Mouse (Mus musculus): ENCODE measurements at regions not wholly inside any gene's neighbourhood (a gene's known extent, or its start where the extent isn't known, plus 50 kb on each side); places are given as distances from the start of the nearest gene placed in this dataset.

DNA sequence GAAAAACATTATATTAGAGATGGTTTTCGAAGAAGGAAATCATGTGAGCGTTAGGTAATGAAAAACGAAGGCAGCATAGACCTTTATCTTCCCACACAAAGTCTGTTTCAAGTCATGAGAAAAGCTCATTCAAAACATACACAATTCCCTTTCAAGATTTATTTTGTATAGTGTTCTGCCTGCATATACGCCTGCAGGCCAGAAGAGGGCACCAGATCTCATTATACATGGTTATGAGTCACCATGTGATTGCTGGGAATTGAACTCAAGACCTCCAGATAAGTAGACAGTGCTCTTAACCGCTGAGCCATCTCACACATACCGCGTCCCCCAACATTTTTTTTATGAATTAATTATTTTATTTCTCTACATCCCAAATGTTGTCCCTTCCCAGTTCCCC, 578.3 kb upstream of the Ccdc54 start:
- no peak for ATAC-seq (ENCODE audit: low read depth)
- H3K4me3 ChIP-seq (ENCODE audit: low read depth, low read length): no peak overlapping the region
- WGBS (ENCODE audit: insufficient replicate concordance): 55% methylated on average over 7 of the region's 7 CpGs

DNA sequence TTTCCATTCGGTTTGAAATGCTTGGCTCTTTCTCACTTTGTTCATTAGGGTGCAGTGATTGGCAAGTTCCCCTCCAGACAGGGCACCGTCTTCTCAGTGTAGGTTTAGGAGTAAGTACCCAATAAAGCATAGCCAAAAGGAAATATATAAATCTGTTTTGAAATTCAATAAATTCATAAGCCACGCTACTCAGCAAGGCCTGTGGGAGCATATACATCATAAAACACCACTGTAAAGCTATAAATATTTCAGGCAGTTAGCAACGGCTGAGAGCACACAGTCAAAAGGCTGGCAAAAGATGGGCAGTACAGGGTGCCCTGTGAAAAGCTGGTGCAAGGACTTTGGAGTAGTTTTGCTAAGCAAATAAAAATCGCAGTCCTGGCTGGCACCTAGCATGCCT, 569.8 kb upstream of the Ccdc54 start:
- Histone ChIP-seq H3K4me1 (ENCODE audit: control insufficient read depth, low read depth, low read length) (no peaks in the 10 kb centered on the region), H3K9ac (ENCODE audit: low read depth, low read length) (no peak overlapping the region), H3K36me3 (ENCODE audit: control insufficient read depth, insufficient read depth) (no peaks in the 10 kb centered on the region), H3K27me3 (ENCODE audit: control insufficient read depth, insufficient read depth, low read depth, low read length) (no peaks in the 10 kb centered on the region), H3K9me3 (replicated peaks; ENCODE audit: control insufficient read depth, low read length) (no peaks in the 10 kb centered on the region), H3K27ac (ENCODE audit: low read length) (no peak overlapping the region), H3K4me2 (ENCODE audit: low read depth, low read length) (no peak overlapping the region), H3K4me3 (ENCODE audit: low read depth, low read length) (no peak overlapping the region)
- no peak for ATAC-seq (ENCODE audit: low read depth)
- 58% methylated on average over 5 of the region's 5 CpGs for WGBS (ENCODE audit: insufficient replicate concordance)

More for the DNA sequence above, 578.3 kb upstream of the Ccdc54 start:
- Histone ChIP-seq H3K4me2 (ENCODE audit: low read depth, low read length) (no peak overlapping the region), H3K27ac (ENCODE audit: low read length) (no peak overlapping the region), H3K9me3 (replicated peaks; ENCODE audit: control insufficient read depth, low read length) (no peaks in the 10 kb centered on the region), H3K9ac (ENCODE audit: low read depth, low read length) (no peak overlapping the region), H3K36me3 (ENCODE audit: control insufficient read depth, insufficient read depth) (no peaks in the 10 kb centered on the region), H3K4me1 (ENCODE audit: control insufficient read depth, low read depth, low read length) (no peaks in the 10 kb centered on the region), H3K27me3 (ENCODE audit: control insufficient read depth, insufficient read depth, low read depth, low read length) (no peaks in the 10 kb centered on the region)

DNA sequence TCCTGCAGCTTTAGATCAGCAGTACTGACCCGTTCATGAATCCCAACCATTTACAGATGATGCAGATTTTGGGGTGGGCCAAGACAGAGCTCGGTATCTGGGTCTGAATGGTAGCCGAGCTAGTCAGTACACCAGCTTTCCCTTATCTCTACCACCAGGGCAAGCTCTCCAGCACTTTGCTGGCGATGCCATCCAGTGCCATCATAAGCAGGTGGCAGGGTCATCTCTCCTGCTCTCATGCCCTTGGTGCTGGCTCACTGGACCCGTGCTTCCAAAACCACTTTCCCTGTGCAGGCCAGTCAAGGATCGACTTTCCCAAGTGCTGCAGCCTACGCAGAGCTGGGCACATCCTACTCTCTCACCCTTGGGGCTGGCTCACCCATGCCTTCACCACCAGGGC, 547.6 kb upstream of the Ccdc54 start:
- ATAC-seq (ENCODE audit: low read depth): no peak
- WGBS (ENCODE audit: insufficient replicate concordance): 64% methylated on average over 7 of the region's 7 CpGs
- no peak overlapping the region for H3K4me3 ChIP-seq (ENCODE audit: low read depth, low read length)

GRCm38 (mm10) chr16:51119835-51120234, 528.9 kb upstream of the Ccdc54 start:
- 39% methylated on average over 1 of the region's 1 CpGs for WGBS (ENCODE audit: insufficient replicate concordance)
- Histone ChIP-seq H3K4me2 (ENCODE audit: low read depth, low read length) (no peak overlapping the region), H3K4me1 (ENCODE audit: control insufficient read depth, low read depth, low read length) (no peaks in the 10 kb centered on the region), H3K9me3 (replicated peaks; ENCODE audit: control insufficient read depth, low read length) (no peaks in the 10 kb centered on the region), H3K27me3 (ENCODE audit: control insufficient read depth, insufficient read depth, low read depth, low read length) (no peaks in the 10 kb centered on the region), H3K27ac (ENCODE audit: low read length) (no peak overlapping the region), H3K36me3 (ENCODE audit: control insufficient read depth, insufficient read depth) (no peaks in the 10 kb centered on the region), H3K4me3 (ENCODE audit: low read depth, low read length) (no peak overlapping the region), H3K9ac (ENCODE audit: low read depth, low read length) (no peak overlapping the region)
- ATAC-seq (ENCODE audit: low read depth): no peak

More for the DNA sequence above, 547.6 kb upstream of the Ccdc54 start:
- H3K9me3 ChIP-seq (replicated peaks; ENCODE audit: control insufficient read depth, low read length): no peaks in the 10 kb centered on the region
- no peaks in the 10 kb centered on the region for H3K27me3 ChIP-seq (ENCODE audit: control insufficient read depth, insufficient read depth, low read depth, low read length)
- no peaks in the 10 kb centered on the region for H3K36me3 ChIP-seq (ENCODE audit: control insufficient read depth, insufficient read depth)
- no peak overlapping the region for H3K27ac ChIP-seq (ENCODE audit: low read length)
- no peaks in the 10 kb centered on the region for H3K4me1 ChIP-seq (ENCODE audit: control insufficient read depth, low read depth, low read length)
- no peak overlapping the region for H3K4me2 ChIP-seq (ENCODE audit: low read depth, low read length)
- no peak overlapping the region for H3K9ac ChIP-seq (ENCODE audit: low read depth, low read length)

DNA sequence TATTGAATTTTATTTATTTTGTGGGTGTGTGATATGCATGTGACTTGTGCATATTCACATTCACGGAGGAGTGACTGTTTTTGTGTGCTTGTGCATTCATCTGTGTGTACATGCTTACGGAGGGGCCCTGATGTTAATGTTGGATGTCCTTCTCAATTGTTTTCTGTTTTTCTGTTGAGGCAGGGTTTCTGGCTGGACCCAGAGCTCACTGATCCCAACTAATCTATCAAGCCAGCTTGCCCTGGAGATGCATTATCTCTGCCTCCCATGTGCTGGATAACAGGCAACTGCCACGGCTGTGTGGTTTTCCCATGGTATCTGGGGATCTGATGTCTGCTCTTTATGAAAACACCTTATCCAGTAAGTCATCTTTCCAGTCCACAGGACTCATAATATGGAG, 527.4 kb upstream of the Ccdc54 start:
- Histone ChIP-seq H3K9me3 (replicated peaks; ENCODE audit: control insufficient read depth, low read length) (no peaks in the 10 kb centered on the region), H3K4me1 (ENCODE audit: control insufficient read depth, low read depth, low read length) (no peaks in the 10 kb centered on the region), H3K4me2 (ENCODE audit: low read depth, low read length) (no peak overlapping the region), H3K9ac (ENCODE audit: low read depth, low read length) (no peak overlapping the region), H3K27me3 (ENCODE audit: control insufficient read depth, insufficient read depth, low read depth, low read length) (no peaks in the 10 kb centered on the region), H3K36me3 (ENCODE audit: control insufficient read depth, insufficient read depth) (no peaks in the 10 kb centered on the region), H3K27ac (ENCODE audit: low read length) (no peak overlapping the region), H3K4me3 (ENCODE audit: low read depth, low read length) (no peak overlapping the region)
- ATAC-seq (ENCODE audit: low read depth): peak; percentile 68
- WGBS (ENCODE audit: insufficient replicate concordance): 27% methylated on average over 3 of the region's 3 CpGs

GRCm38 (mm10) chr16:51117836-51118235, 526.9 kb upstream of the Ccdc54 start:
- no peak overlapping the region for H3K4me2 ChIP-seq (ENCODE audit: low read depth, low read length)

DNA sequence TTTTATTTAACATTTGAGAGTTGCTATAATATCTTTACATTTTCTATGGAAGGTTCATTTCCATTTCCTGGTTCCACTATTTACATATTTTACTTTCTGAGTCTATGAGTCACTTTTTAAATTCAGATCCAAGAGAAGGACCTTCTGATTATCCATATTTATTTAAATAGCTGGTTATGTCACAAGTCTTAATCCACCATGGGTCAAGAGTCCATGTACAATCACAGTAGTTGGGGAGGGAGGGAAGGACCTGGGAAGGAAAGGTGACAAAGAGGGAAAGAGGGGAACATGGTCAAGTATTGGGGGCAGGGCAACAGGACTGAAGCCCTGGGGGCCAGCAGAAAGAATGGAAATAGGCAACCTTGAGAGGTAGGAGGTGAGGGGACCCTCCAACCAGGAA, 518.9 kb upstream of the Ccdc54 start:
- ATAC-seq (ENCODE audit: low read depth): no peak
- H3K4me1 ChIP-seq (ENCODE audit: control insufficient read depth, low read depth, low read length): no peaks in the 10 kb centered on the region
- no peak overlapping the region for H3K27ac ChIP-seq (ENCODE audit: low read length)
- H3K4me2 ChIP-seq (ENCODE audit: low read depth, low read length): no peak overlapping the region
- no peaks in the 10 kb centered on the region for H3K9me3 ChIP-seq (replicated peaks; ENCODE audit: control insufficient read depth, low read length)
- no peaks in the 10 kb centered on the region for H3K27me3 ChIP-seq (ENCODE audit: control insufficient read depth, insufficient read depth, low read depth, low read length)
- no peak overlapping the region for H3K4me3 ChIP-seq (ENCODE audit: low read depth, low read length)
- no peaks in the 10 kb centered on the region for H3K36me3 ChIP-seq (ENCODE audit: control insufficient read depth, insufficient read depth)
- no peak overlapping the region for H3K9ac ChIP-seq (ENCODE audit: low read depth, low read length)

More at GRCm38 (mm10) chr16:51117836-51118235, 526.9 kb upstream of the Ccdc54 start:
- no peaks in the 10 kb centered on the region for H3K36me3 ChIP-seq (ENCODE audit: control insufficient read depth, insufficient read depth)
- no peak overlapping the region for H3K27ac ChIP-seq (ENCODE audit: low read length)
- H3K9ac ChIP-seq (ENCODE audit: low read depth, low read length): no peak overlapping the region
- H3K4me3 ChIP-seq (ENCODE audit: low read depth, low read length): no peak overlapping the region
- H3K9me3 ChIP-seq (replicated peaks; ENCODE audit: control insufficient read depth, low read length): no peaks in the 10 kb centered on the region
- WGBS (ENCODE audit: insufficient replicate concordance): 28% methylated on average over 5 of the region's 5 CpGs
- H3K27me3 ChIP-seq (ENCODE audit: control insufficient read depth, insufficient read depth, low read depth, low read length): no peaks in the 10 kb centered on the region
- H3K4me1 ChIP-seq (ENCODE audit: control insufficient read depth, low read depth, low read length): no peaks in the 10 kb centered on the region
- no peak for ATAC-seq (ENCODE audit: low read depth)

DNA sequence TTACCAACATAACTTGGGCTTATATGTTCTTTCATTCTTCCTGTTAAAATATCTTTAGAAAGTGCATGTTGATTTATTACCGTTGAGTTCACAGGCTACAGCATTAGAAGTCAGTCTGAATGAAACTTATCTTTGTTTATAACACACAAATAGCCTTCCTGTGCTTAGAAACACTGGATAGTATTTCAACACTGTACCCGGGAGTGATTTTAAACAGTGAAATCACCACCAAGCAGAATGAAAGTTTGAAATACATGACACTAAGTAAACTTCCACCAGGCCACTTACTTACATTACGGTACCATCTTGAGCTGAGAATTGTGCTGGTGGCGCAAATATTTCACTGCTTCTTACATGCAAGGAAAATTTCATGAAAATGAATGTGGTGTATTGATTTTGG, 516.5 kb upstream of the Ccdc54 start:
- 62% methylated on average over 4 of the region's 4 CpGs for WGBS (ENCODE audit: insufficient replicate concordance)
- no peaks in the 10 kb centered on the region for H3K4me1 ChIP-seq (ENCODE audit: control insufficient read depth, low read depth, low read length)
- ATAC-seq (ENCODE audit: low read depth): no peak
- H3K36me3 ChIP-seq (ENCODE audit: control insufficient read depth, insufficient read depth): no peaks in the 10 kb centered on the region
- H3K9ac ChIP-seq (ENCODE audit: low read depth, low read length): no peak overlapping the region
- no peak overlapping the region for H3K4me2 ChIP-seq (ENCODE audit: low read depth, low read length)
- no peak overlapping the region for H3K4me3 ChIP-seq (ENCODE audit: low read depth, low read length)
- no peaks in the 10 kb centered on the region for H3K9me3 ChIP-seq (replicated peaks; ENCODE audit: control insufficient read depth, low read length)
- no peak overlapping the region for H3K27ac ChIP-seq (ENCODE audit: low read length)
- H3K27me3 ChIP-seq (ENCODE audit: control insufficient read depth, insufficient read depth, low read depth, low read length): no peaks in the 10 kb centered on the region

GRCm38 (mm10) chr16:51086556-51086955, 495.6 kb upstream of the Ccdc54 start:
- no peaks in the 10 kb centered on the region for H3K36me3 ChIP-seq (ENCODE audit: control insufficient read depth, insufficient read depth)
- H3K4me2 ChIP-seq (ENCODE audit: low read depth, low read length): no peak overlapping the region
- 69% methylated on average over 7 of the region's 7 CpGs for WGBS (ENCODE audit: insufficient replicate concordance)
- no peak for ATAC-seq (ENCODE audit: low read depth)
- H3K27me3 ChIP-seq (ENCODE audit: control insufficient read depth, insufficient read depth, low read depth, low read length): no peaks in the 10 kb centered on the region
- no peak overlapping the region for H3K9ac ChIP-seq (ENCODE audit: low read depth, low read length)
- H3K4me3 ChIP-seq (ENCODE audit: low read depth, low read length): no peak overlapping the region
- H3K9me3 ChIP-seq (replicated peaks; ENCODE audit: control insufficient read depth, low read length): no peaks in the 10 kb centered on the region
- no peak overlapping the region for H3K27ac ChIP-seq (ENCODE audit: low read length)
- no peaks in the 10 kb centered on the region for H3K4me1 ChIP-seq (ENCODE audit: control insufficient read depth, low read depth, low read length)

- 57% methylated on average over 4 of the region's 4 CpGs for WGBS (ENCODE audit: insufficient replicate concordance)
- H3K36me3 ChIP-seq (ENCODE audit: control insufficient read depth, insufficient read depth): no peaks in the 10 kb centered on the region
These were observed 489.2 kb upstream of the Ccdc54 start for GRCm38 (mm10) chr16:51080146-51080545.

More at GRCm38 (mm10) chr16:51080146-51080545, 489.2 kb upstream of the Ccdc54 start:
- ATAC-seq (ENCODE audit: low read depth): no peak
- Histone ChIP-seq H3K4me2 (ENCODE audit: low read depth, low read length) (no peak overlapping the region), H3K4me3 (ENCODE audit: low read depth, low read length) (no peak overlapping the region), H3K9ac (ENCODE audit: low read depth, low read length) (no peak overlapping the region), H3K4me1 (ENCODE audit: control insufficient read depth, low read depth, low read length) (no peaks in the 10 kb centered on the region), H3K27me3 (ENCODE audit: control insufficient read depth, insufficient read depth, low read depth, low read length) (no peaks in the 10 kb centered on the region), H3K9me3 (replicated peaks; ENCODE audit: control insufficient read depth, low read length) (no peaks in the 10 kb centered on the region), H3K27ac (ENCODE audit: low read length) (no peak overlapping the region)

All from liver, embryonic 16.5 days (tissue).